Mouse (Mus musculus) cerebellum, postnatal 4 days (tissue): Measurements from ENCODE around the gene Sh3bgrl3.

Source experiments
- DNase-seq, 2 experiments: peaks; one replicate each; pipeline ENCODE4 v3.0.0; 2022; ENCODE audit warnings: low spot score in 2 of 2, mixed read lengths in 1 of 2

The Sh3bgrl3 gene

GRCm38 (mm10) chr4:134128983-134129362 is 384 bp upstream of the Sh3bgrl3 start:
- no peak for DNase-seq

GRCm38 (mm10) chr4:134127793-134128192 is 796 bp downstream of the Sh3bgrl3 start:
- no peak for DNase-seq

DNA sequence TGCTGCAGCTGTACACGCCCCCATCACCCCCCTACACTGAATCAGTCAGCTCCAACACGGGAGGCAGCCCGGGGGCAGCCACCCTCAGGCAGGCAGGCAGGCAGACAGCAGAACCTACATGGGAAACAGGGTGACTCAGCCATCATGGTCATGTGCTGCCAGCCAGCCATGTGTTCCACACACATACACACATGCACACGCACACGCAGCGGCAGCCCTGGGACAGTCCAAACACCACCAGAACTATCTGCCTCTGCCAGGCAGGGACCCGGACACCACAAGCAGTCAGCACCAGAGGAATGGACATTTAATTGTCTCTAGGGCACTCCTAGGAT is 1.5 kb downstream of the Sh3bgrl3 start:
- DNase-seq, result no peak

- no peak for DNase-seq
Observed at GRCm38 (mm10) chr4:134126300-134127120, 2.1 kb downstream of the Sh3bgrl3 start.

- DNase-seq, result no peak
Observed at GRCm38 (mm10) chr4:134125383-134126060, 3.1 kb downstream of the Sh3bgrl3 start.

DNA sequence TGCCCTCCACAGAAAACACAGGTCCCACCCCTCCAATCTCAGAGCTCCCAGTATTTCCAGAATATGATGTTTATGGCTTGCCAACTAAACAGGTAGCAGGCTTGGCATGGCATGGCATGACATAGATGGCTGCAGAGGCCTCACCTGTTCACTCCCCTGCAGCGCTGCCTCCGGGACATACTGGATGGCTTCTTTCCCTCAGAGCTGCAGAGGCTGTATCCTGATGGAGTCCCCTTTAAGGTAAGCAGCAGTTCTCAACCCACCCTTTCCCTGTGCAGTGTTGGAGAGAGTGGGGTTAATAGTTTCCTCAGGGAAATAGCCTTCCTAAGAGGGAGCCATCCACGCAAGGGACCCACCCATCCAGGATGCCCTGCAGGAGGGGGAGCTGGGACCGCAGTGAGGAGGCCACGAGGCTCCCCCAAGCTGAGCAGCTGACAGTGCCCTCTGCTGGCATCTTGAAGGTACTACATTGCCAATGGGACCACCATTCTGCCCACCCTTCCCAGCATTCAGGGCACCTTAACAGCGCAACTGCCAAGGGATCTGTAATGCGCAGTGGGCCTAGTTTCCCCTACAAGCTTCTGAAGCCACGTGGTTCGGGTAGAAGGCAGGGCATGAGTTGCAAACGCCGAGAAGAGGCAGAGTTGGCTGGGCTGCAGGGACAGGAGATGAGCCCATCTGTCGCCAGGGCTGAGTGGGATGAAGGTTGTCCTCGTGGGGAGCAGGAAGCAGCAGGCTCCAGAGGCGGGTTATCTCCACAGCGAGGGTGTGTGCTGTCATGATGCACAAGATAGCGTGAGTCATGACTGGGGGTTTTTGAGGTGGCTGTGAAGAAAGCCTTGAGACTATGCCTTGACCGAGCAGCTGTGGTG is 4.7 kb downstream of the Sh3bgrl3 start:
- DNase-seq, result peak in 1 of 2 experiments; percentile 54

- DNase-seq, result no peak
Observed at GRCm38 (mm10) chr4:134123147-134123546, 5.4 kb downstream of the Sh3bgrl3 start.

DNA sequence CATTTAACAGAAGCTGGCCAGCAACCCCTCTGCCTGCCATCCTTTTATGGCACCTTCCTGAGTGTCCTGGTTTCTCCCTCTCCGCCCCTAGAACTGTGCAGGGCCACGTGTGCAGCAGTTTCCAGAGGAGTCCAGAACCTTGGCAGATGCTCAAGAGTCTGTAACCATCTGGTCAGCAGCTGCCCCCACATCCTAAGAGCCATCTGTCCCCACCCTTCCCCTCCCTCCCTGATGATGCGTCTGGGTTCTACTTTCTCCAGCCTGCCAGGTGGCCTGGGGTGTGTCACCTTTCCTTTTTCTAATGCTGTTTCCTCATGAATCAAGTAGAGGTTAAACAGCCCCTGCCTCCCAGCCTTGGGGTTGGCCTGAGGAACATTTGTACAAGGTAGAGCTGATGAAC is 6.3 kb downstream of the Sh3bgrl3 start:
- no peak for DNase-seq

GRCm38 (mm10) chr4:134121571-134121970 is 7.0 kb downstream of the Sh3bgrl3 start:
- no peak for DNase-seq

- DNase-seq, result no peak
Observed at GRCm38 (mm10) chr4:134120916-134121315, 7.7 kb downstream of the Sh3bgrl3 start.

GRCm38 (mm10) chr4:134120192-134120805 is 8.3 kb downstream of the Sh3bgrl3 start:
- no peak for DNase-seq

DNA sequence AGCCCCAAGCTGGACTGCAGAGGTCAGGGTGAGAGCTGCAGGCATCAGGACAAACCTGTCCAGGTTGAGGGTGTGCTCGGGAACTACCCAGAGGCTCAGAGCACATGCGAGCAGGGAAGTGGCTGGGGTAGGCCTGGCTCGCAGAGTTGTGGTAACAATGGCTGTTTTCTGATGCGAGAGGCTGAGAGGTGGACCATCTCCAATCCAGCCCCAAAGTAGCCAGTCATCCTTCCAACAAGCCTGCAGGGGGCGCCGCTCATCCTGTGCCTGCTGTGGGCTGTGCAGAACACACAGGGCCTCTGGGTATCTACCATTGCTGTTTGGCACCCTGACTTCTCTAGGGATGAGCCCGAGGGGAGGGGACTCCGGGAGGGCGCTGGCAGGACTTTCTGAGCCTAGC is 8.9 kb downstream of the Sh3bgrl3 start:
- peak in 1 of 2 experiments; percentile 17 for DNase-seq

DNA sequence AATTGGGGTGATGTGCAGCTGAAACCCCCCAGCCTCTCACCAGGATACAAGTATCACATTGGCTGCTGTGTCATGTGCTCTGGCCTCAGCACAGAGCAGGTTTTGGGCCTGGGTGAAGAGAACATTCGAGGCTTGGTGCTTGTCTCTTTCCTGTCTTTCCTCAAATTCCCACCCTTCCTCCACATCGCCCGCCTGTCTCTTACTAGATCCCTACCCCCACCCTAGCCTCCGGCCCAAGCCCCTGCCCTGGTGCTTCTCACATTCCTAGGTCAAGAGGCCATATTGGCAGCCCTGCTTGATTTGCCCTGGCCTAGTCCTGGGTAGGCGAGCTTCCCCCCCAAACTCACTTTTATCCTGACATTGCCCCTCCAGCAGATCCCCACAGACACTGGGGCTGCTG is 9.5 kb downstream of the Sh3bgrl3 start:
- DNase-seq, result no peak

DNA sequence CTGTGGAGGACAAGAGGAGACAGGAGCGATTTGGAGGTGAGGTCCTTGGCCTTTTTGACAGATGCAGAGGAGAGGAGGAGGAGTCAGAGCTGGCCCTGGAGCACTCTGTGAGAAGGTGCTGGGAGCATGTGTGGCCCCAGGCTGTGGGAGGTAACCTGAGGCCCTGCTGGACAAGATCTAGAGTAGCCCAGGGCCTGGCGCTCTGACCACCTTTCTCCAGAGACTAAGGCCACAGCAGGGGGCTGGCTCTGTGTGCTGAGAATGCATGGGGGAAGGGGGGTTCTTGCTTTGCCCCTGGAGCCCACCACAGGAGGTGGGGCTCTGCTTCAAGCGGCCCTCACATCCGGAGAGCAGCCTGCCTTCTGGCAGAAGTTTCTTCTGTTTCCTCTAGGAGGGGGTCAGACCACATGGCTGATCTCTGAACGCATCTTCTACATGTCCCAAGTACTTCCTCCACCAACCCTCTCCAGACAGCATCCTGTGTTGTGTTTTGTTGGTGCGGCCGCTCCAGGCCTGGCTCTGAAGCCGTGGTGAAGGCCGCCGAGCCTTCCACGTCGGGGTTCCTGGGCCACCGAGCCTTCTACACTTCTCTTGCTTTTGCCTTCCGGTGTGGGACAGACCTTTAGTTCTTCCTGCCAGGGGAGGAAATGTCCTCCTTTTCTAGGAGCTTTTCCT is 10.3 kb downstream of the Sh3bgrl3 start:
- no peak for DNase-seq

GRCm38 (mm10) chr4:134117012-134117411 is 11.6 kb downstream of the Sh3bgrl3 start:
- no peak for DNase-seq

DNA sequence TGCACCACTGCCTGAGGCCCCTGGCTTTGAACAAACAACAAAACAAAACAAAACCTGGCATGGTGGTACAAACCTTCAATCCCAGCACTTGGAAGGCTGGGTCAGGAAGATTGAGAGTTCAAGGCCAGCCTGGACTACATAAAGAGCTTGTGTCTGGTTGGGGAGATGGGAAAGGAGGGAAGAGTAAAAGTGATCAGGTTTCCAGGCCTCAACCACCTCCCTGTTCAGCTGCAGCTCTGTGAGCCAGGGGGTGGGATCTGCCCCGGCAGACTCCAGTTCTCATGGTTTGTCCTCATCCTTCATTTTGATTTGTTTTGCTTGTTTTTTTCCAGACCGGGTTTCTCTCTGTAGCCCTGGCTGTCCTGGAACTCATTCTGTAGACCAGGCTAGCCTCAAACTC is 12.1 kb downstream of the Sh3bgrl3 start:
- no peak for DNase-seq

DNA sequence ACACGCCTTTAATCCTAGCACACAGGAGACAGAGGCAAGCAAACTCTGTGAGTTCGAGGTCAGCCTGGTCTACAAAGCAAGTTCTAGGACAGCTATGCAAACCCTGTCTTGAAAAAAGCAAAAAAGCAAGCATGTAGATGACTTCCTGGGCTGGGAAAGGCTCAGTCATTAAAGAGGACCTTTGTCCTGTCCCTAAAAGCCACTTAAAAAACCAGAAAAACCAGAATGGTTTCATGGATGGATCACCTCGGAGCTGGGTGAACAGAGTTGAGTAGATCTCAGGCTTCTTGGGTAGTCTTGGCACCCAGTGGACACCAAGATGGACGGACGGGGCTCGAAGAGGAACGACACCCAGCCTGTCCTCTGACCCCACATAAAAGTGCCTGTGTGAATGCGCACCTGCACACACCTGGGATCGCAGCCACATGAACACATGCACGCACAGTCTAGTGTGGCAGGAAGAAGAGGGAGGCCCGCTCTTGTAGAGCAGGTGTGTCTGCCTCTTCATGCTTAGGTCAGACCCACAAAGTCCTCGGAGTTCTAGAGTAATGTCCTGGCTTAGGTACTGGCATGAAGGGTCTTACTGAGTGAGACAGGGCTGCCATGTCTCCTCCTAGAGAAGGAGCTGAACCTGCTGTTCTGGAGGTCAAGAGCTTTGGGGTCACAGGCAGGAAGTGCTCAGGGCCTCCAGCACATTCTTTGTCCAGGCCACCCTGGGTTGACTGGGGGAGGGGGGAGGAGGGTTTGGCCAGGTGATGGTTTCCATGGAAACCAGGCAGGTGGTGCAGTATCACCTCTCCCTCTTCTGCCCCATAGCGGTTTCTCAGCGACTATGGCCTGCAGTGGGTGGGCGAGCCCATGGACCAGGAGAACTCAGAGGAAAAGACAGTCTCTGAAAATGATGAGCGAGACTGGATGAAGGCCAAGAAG is 13.1 kb downstream of the Sh3bgrl3 start:
- no peak for DNase-seq

DNA sequence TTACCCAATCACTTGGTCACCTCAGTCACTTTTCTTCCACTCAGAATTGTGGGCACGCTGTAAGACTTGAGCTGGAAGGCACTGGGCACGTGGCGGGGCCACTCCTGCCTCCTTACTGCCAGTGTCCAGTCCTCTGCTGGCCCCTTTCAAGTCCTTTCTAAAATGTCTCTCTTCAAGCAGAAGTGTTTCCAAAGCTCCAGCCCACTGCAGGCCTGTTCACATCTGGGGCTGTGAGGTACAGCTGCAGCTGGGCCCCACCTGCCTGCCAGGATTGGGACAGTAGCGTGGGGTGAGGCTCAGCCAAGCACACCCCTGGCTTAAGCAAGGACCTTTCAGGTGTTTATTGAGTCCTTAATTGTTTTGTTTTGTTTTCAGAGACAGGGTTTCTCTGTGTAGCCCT is 14.6 kb downstream of the Sh3bgrl3 start:
- DNase-seq, result no peak

DNA sequence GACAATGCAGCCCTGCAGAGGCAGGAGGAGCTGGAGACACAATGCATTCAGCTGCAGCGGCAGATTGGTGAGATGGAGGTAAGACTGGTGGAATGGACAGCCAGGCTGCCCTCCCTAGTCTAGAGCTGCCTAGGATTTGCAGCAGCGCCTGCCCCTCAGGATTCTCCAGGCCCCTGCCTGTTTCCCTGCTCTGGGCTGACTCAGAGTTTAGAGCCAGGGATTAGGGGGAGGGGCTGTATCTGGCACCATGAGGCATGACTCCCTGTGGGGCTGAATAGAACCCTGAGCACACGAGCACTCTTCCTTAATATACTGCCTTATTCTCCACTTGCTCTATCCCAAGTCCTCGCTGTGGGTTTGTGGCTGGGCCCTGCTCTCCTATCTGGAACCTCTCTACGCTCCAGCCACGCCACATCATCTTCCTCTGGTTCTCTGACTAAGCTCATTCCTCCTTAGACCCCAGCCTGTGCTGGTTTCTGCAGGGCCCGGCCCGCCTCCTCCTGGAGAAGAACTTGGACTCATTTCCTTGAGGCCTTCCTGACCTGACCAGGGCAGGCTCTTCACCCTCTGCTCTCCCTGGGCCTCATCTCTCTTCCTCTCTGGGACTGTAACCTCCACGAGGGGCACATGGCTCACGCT is 15.1 kb downstream of the Sh3bgrl3 start:
- DNase-seq, result no peak

- DNase-seq, result no peak
Observed at GRCm38 (mm10) chr4:134112403-134112802, 16.2 kb downstream of the Sh3bgrl3 start.
